Mouse (Mus musculus) stomach, embryonic 15.5 days (tissue): ENCODE measurements around the gene Bst1. TPM values are rescaled to one million over a fixed set of nuclear protein-coding genes. Genes with fewer than 3 reads are reported as not detected.

ENCODE experiments used
- ATAC-seq: fragments of 200-750 bp; cut with Nextera tagmentation; 2 replicates; pipeline ENCODE4 v1.8.0; 2017; ENCODE audit warnings: low read depth, moderate number of reproducible peaks, moderate TSS enrichment; ENCODE audit not compliant: insufficient read depth, low FRiP score
- H3K27ac ChIP-seq: fragments of 300-500 bp; sonication (generic); 2 replicates; pipeline ENCODE4 v1.5.1; 2015; ENCODE audit warnings: mild to moderate bottlenecking, inconsistent platforms
- H3K27me3 ChIP-seq: fragments of 300-500 bp; sonication (generic); replicated peaks from 2 replicates; pipeline ENCODE4 v1.6.1; 2015; ENCODE audit warnings: inconsistent platforms
- H3K36me3 ChIP-seq: fragments of 300-500 bp; sonication (generic); 2 replicates; pipeline ENCODE4 v1.6.1; 2015; ENCODE audit warnings: inconsistent platforms
- H3K4me1 ChIP-seq: fragments of 300-500 bp; sonication (generic); 2 replicates; pipeline ENCODE4 v1.6.1; 2015; ENCODE audit warnings: inconsistent platforms
- H3K4me2 ChIP-seq: fragments of 300-500 bp; sonication (generic); 2 replicates; pipeline ENCODE4 v1.6.1; 2015; ENCODE audit warnings: mild to moderate bottlenecking, inconsistent platforms
- H3K4me3 ChIP-seq: fragments of 300-500 bp; sonication (generic); replicated peaks from 2 replicates; pipeline ENCODE4 v1.5.1; 2015; ENCODE audit warnings: inconsistent platforms
- H3K9ac ChIP-seq: fragments of 300-500 bp; sonication (generic); 2 replicates; pipeline ENCODE4 v1.6.1; 2015; ENCODE audit warnings: inconsistent platforms
- H3K9me3 ChIP-seq: fragments of 300-500 bp; sonication (generic); 2 replicates; pipeline ENCODE4 v1.6.1; 2016; ENCODE audit warnings: inconsistent platforms
- WGBS: fragments of 180-500 bp; shearing (Covaris S2); methylation state at CpG from one replicate; pipeline ENCODE4 v1.1.7; 2015; 5-methylcytosine and 5-hydroxymethylcytosine counted together
- polyA plus RNA-seq: library from polyadenylated mRNA; unstranded; fragments of >200 nt; fragmentation: Nextera tagmentation; extraction: Ambion mirVana; gene quantifications from 2 replicates; pipeline ENCODE4 v1.2.1, GENCODE M21; 2015

Bst1 gene
- polyA plus RNA-seq, 1 experiment from 2014 or later: 3.0 TPM

DNA sequence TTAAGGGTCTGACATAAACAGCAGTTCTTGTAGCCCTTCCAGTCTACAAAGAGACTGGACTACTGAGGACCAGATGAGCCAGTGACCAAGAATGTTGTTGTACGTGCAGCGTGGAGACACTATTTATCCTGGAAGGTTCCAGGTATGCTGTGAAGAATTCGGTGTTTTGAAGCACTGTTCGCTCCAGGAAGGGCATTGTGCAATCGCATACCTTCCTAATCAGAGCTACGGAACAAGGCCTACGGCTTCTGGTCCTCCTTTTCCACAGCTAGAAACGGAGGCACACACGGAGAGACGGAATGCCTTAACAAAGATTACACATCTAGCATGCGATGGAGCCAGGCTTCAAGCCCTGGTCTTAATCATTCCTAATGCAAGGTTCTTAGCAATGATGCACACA is 2.1 kb downstream of the Bst1 start:
- WGBS: 71% methylated on average over 11 of the region's 11 CpGs
- Histone ChIP-seq H3K9me3 (no peaks in the 10 kb centered on the region), H3K4me3 (no peak overlapping the region), H3K27ac (no peak overlapping the region), H3K36me3 (no peaks in the 10 kb centered on the region), H3K4me2 (no peak overlapping the region), H3K4me1 (peaks cover 2% of the 10 kb centered on the region; the same call in 1 of the 2 replicates), H3K27me3 (no peaks in the 10 kb centered on the region), H3K9ac (no peak overlapping the region)
- no peak for ATAC-seq

DNA sequence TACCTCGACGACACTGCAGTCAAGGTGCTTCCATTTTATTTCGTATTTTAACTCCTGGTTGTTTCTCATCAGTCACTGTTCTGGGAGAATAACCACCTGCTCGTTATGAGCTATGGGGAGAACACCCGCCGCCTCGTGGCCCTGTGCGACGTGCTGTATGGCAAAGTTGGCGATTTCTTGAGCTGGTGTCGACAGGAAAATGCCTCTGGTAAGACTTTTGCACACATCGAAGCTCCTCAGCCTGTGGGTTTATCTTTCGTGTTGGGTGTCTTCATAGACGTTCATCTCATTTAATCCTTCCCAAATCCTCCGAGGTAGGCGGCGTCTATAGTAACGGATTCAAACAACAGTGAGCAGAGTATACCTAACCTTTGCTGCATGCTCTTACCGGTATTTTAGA is 2.9 kb downstream of the Bst1 start, which contains the start of gene Fbxl5:
Fbxl5 (minus strand) TSS at position 101 of the 400 bp plus-strand sequence.
- WGBS: 82% methylated on average over 19 of the region's 19 CpGs
- Histone ChIP-seq H3K4me3 (no peak within 1 kb of the TSS), H3K27ac (no peak within 1 kb of the TSS), H3K4me1 (peaks cover 2% of the 10 kb centered on the region; the same call in 1 of the 2 replicates), H3K4me2 (no peak within 1 kb of the TSS), H3K9ac (no peak within 1 kb of the TSS), H3K9me3 (no peaks in the 10 kb centered on the region), H3K27me3 (no peaks in the 10 kb centered on the region), H3K36me3 (no peaks in the 10 kb centered on the region)
- no peak for ATAC-seq

DNA sequence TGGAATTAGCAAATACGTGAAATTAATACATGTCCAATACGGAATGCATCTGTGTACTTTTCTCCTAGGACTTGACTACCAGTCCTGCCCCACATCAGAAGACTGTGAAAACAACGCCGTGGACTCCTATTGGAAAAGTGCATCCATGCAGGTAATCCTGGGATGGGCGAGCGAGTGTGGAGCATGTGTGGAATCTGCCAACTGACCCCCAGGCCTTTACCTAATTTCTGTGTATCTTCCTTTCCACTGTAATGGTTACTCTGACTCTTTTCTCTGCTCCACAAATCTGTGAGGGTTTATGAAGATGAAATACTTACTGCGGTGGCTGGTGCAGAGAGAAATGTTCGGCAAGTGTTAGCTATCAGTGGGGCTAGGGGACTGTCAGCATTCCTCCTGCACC is 3.5 kb downstream of the Bst1 start:
- WGBS: 84% methylated on average over 8 of the region's 8 CpGs
- Histone ChIP-seq H3K9me3 (no peaks in the 10 kb centered on the region), H3K4me3 (no peak overlapping the region)

DNA sequence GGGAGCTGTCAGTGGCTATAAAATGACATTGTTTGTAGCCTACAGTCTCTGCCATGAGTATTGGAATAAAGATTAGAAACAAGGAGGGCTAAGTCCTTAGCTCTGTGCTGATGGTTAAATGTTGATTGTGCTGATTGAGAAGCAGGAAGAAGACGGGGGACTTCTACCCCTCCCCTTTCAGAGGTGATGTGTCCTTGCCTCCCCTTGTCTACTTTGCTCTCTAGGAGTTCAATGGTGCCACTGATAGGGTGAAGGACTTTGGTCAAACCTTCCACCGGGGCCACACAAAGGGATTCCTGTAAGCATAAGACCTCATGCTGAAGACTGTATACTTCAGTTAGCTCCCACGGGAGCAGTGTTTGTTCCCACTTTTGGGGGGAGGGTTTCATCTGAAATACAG is 4.1 kb downstream of the Bst1 start:
- no peak for ATAC-seq
- WGBS: 65% methylated on average over 3 of the region's 3 CpGs
- Histone ChIP-seq H3K9me3 (no peaks in the 10 kb centered on the region), H3K4me1 (peaks cover 2% of the 10 kb centered on the region; the same call in 1 of the 2 replicates), H3K27me3 (no peaks in the 10 kb centered on the region), H3K4me2 (no peak overlapping the region), H3K9ac (no peak overlapping the region), H3K27ac (no peak overlapping the region), H3K36me3 (no peaks in the 10 kb centered on the region), H3K4me3 (no peak overlapping the region)

More for the DNA sequence above, 3.5 kb downstream of the Bst1 start:
- no peak for ATAC-seq
- Histone ChIP-seq H3K36me3 (no peaks in the 10 kb centered on the region), H3K27me3 (no peaks in the 10 kb centered on the region), H3K4me1 (peaks cover 2% of the 10 kb centered on the region; the same call in 1 of the 2 replicates), H3K4me2 (no peak overlapping the region), H3K27ac (no peak overlapping the region), H3K9ac (no peak overlapping the region)

DNA sequence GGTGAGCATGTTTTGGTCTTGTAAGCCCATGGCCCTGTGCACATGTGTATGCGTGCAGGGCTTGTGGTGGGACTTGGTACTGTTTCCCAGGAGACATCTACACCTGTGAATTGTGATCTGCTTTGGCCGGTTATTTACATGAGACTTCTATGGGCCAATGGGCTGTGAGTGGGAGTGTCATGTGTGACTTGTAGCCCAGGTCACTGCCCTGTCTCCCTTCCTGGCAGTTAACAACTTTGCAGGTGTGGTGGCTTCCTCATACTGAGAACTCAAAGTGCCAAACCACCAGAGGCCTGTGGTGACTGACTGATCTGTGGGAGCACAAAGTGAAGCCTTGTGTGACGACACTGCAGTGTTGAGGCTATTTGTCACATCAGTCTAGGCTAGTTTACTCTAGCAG is 5.9 kb downstream of the Bst1 start:
- Histone ChIP-seq H3K4me1 (no peaks in the 10 kb centered on the region), H3K9me3 (no peaks in the 10 kb centered on the region), H3K27ac (no peak overlapping the region), H3K4me2 (no peak overlapping the region), H3K4me3 (no peak overlapping the region), H3K36me3 (no peaks in the 10 kb centered on the region), H3K27me3 (no peaks in the 10 kb centered on the region), H3K9ac (no peak overlapping the region)
- WGBS: 77% methylated on average over 3 of the region's 3 CpGs
- no peak for ATAC-seq

DNA sequence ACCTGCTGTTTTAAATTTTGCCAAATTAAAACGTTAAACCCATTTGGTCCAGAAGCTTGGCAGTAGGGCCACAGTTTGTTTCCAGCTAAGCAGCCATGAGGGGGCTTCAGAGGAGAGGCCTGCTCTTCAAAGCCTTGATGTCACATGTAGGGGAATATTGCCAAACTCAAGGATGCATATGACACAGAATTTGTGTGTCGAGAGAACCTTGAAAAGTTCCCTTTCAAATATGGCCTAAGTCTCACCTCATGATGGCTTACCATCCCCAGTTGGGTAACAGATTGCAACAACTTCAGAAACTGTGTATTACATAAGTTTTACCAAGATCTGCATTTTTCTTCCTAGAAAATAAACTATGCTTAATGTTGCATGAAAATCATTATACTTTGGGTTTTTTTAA is 8.2 kb downstream of the Bst1 start:
- H3K9ac ChIP-seq: no peak overlapping the region
- no peaks in the 10 kb centered on the region for H3K36me3 ChIP-seq
- no peak overlapping the region for H3K4me2 ChIP-seq
- H3K4me1 ChIP-seq: no peaks in the 10 kb centered on the region
- H3K9me3 ChIP-seq: no peaks in the 10 kb centered on the region
- no peak for ATAC-seq
- WGBS: 81% methylated on average over 2 of the region's 2 CpGs
- H3K27me3 ChIP-seq: no peaks in the 10 kb centered on the region
- no peak overlapping the region for H3K4me3 ChIP-seq
- H3K27ac ChIP-seq: no peak overlapping the region

DNA sequence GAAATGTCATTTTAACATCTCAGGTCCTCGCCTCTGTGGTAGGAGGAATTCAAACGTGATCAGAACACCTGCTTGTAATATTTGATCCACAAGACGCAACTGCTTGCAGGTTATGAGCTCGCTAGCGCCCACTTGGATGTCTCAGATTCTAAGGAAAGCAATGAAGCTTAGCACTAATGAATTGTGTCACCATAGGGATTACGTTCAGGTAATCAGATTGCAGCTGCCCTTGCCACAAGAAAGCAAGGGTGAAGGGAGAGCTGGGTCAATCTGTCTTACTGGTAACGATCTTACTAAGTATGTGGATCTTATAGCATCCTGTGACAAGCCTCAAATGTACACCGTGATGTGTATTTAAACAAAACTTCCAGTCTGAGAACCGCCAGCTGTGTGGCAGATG is 8.7 kb downstream of the Bst1 start:
- no peaks in the 10 kb centered on the region for H3K4me1 ChIP-seq
- H3K27me3 ChIP-seq: no peaks in the 10 kb centered on the region
- H3K27ac ChIP-seq: no peak overlapping the region
- no peak overlapping the region for H3K9ac ChIP-seq
- H3K4me3 ChIP-seq: no peak overlapping the region
- H3K4me2 ChIP-seq: no peak overlapping the region
- WGBS: 52% methylated on average over 9 of the region's 9 CpGs
- no peaks in the 10 kb centered on the region for H3K9me3 ChIP-seq
- H3K36me3 ChIP-seq: no peaks in the 10 kb centered on the region
- no peak for ATAC-seq

DNA sequence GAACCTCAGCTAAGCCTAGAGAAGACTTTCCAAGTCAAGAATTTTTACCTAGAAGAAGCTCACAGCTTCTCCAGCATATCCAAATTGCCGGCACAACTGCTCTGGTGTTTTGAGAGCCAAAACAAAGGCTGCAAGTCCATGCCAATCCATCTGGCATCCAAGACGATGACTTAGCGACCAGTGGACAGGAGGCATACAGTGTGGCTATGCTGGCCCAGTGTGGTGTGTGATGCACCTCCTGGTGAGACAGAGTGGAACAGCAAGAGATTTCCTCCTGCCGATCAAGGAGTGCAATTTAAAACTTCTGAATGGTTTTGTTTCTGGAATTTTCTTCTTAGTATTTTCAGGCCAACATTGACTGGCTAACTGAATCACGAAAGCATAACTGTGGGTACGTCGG is 17.9 kb downstream of the Bst1 start:
- WGBS: 89% methylated on average over 7 of the region's 7 CpGs
- no peaks in the 10 kb centered on the region for H3K9me3 ChIP-seq
- no peak for ATAC-seq
- no peaks in the 10 kb centered on the region for H3K36me3 ChIP-seq
- H3K27me3 ChIP-seq: no peaks in the 10 kb centered on the region
- H3K27ac ChIP-seq: no peak overlapping the region
- no peak overlapping the region for H3K4me2 ChIP-seq
- H3K9ac ChIP-seq: no peak overlapping the region
- no peak overlapping the region for H3K4me3 ChIP-seq
- no peaks in the 10 kb centered on the region for H3K4me1 ChIP-seq

DNA sequence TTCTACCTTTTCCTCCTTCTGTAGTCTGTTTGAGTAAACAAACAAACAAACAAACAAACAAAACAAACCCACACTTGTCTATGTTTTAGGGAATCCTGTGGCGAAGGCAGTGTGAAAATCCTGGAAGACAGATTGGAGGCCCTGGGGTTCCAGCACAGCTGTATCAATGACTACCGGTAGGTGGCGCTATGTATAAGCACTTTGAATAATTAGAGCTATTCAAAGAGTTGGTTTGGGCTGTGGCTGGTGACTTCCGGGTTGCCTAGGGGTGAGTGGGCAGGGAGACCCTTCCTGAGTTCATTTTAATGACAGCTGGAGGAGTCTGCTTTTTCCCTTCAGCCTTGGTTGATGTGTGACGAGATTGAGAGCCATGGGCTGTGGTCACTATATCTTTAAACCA is 18.7 kb downstream of the Bst1 start:
- 51% methylated on average over 5 of the region's 5 CpGs for WGBS

DNA sequence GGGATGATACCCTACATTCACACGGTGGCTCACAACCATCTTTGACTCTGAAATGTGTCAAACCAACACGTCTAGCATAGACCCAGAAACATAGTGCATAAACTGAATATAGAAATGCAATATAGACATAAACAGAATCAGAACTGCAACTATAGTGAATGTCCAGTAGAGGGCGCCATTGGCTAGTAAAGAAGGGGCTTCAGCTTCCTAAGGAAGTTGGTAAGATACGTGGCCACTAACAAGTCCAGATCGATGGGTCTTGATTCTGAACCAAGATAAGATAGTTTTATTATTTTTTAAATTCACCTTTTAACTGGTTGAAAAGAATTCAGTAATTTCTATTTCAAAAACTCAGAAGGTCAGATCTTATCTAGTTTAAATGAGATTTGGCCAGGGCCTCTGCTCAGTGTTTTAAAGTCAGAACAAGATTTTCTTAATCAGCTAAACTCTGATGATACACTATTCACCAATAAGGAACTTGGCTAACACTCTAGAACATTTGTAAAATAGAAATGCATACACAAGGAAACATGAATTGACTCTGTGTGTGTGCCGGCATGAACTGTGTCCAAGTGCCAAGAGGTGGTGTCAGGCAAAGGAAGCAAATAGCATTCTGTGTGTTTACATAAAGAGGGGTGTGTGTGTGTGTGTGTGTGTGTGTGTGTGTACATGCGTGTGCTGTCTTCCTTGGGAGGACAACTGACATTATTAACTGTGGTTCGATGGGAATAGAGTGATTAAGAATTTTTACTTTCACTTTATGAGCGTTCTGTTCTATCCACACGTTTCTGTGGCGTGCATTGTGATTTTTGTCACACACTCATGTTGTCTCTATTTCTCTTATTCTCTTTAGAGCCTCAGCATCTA is 22.7 kb downstream of the Bst1 start:
- Histone ChIP-seq H3K9me3 (no peaks in the 10 kb centered on the region), H3K4me1 (no peaks in the 10 kb centered on the region), H3K27ac (no peak overlapping the region), H3K4me2 (peak overlapping the region; percentile 37), H3K36me3 (no peaks in the 10 kb centered on the region), H3K4me3 (no peak overlapping the region), H3K27me3 (no peaks in the 10 kb centered on the region), H3K9ac (no peak overlapping the region)
- 36% methylated on average over 11 of the region's 11 CpGs for WGBS
- no peak for ATAC-seq

More for the DNA sequence above, 18.7 kb downstream of the Bst1 start:
- H3K27ac ChIP-seq: no peak overlapping the region
- H3K4me1 ChIP-seq: no peaks in the 10 kb centered on the region
- no peak overlapping the region for H3K4me3 ChIP-seq
- no peak for ATAC-seq
- no peaks in the 10 kb centered on the region for H3K36me3 ChIP-seq
- H3K27me3 ChIP-seq: no peaks in the 10 kb centered on the region
- no peak overlapping the region for H3K9ac ChIP-seq
- H3K9me3 ChIP-seq: no peaks in the 10 kb centered on the region
- no peak overlapping the region for H3K4me2 ChIP-seq

DNA sequence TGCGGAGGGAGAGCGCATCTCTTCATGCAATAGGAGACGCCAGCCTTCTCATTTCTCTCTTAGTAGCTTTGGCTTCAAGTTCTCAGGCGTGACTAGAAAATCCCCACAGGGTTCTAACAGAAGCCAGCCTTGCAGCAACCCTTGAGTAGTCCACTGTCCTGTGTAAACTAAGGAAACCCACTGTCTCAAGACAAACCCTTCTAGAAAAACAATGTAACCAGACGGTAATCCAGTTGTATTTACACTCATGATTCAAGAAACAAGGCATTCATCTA is 23.3 kb downstream of the Bst1 start:
- Histone ChIP-seq H3K27me3 (no peaks in the 10 kb centered on the region), H3K9ac (no peak overlapping the region), H3K27ac (no peak overlapping the region), H3K9me3 (no peaks in the 10 kb centered on the region), H3K4me2 (peak overlapping the region; percentile 37), H3K36me3 (no peaks in the 10 kb centered on the region), H3K4me1 (no peaks in the 10 kb centered on the region), H3K4me3 (no peak overlapping the region)
- no peak for ATAC-seq
- WGBS: 71% methylated on average over 5 of the region's 5 CpGs

DNA sequence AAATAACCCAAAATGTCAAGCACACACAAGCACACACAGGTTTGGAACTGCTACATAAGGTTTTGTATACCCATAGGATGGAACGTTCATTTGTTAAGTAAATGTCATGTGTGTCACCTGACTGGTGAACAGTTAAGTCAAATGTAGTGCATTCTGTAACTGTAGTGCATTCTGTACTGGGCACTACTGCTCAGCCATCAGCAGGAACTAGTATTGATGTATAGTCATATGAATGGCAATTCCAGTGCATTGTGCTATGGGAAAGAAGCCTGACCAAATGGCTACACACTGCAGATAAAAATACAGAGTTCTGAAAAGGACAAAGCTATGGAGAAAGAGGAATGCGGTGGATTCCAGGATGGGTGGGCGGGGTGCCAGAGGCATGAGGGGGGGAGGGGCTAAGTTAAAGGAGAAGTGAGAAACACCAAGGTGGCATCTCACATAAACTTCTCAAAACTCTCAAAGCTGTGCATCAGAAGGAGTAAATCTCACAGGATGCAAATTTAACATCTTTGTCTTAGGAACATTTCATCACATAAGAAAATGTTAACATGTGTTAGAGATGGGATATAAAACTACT is 24.0 kb downstream of the Bst1 start:
- H3K4me2 ChIP-seq: no peak overlapping the region
- H3K27ac ChIP-seq: no peak overlapping the region
- ATAC-seq: no peak
- no peaks in the 10 kb centered on the region for H3K4me1 ChIP-seq
- no peak overlapping the region for H3K9ac ChIP-seq
- H3K36me3 ChIP-seq: no peaks in the 10 kb centered on the region
- H3K27me3 ChIP-seq: no peaks in the 10 kb centered on the region
- 67% methylated on average over 3 of the region's 3 CpGs for whole genome bisulfite sequencing
- H3K4me3 ChIP-seq: no peak overlapping the region
- no peaks in the 10 kb centered on the region for H3K9me3 ChIP-seq
